Mouse (Mus musculus) lung, embryonic 16.5 days (tissue): ENCODE results near the gene Nrip1. TPM values are rescaled to one million over a fixed set of nuclear protein-coding genes. Genes with fewer than 3 reads are reported as not detected.
A peak's percentile ranks its signal among the peaks of the same experiment; 100 is the strongest.

Source experiments
- ATAC-seq: fragments of 200-750 bp; cut with Nextera tagmentation; 2 replicates; pipeline ENCODE4 v1.8.0; 2017; ENCODE audit warnings: low read depth, mild to moderate bottlenecking, moderate library complexity
- H3K27ac ChIP-seq: fragments of 300-500 bp; sonication (generic); 2 replicates; pipeline ENCODE4 v1.5.1; 2014; ENCODE audit warnings: mild to moderate bottlenecking, control low read depth, low read length
- H3K27me3 ChIP-seq: fragments of 300-500 bp; sonication (generic); 2 replicates; pipeline ENCODE4 v1.6.1; 2014; ENCODE audit warnings: low read depth, low read length, mixed read lengths; ENCODE audit not compliant: control insufficient read depth, insufficient read depth
- H3K36me3 ChIP-seq: fragments of 300-500 bp; sonication (generic); 2 replicates; pipeline ENCODE4 v1.6.1; 2014; ENCODE audit warnings: low read length; ENCODE audit not compliant: control insufficient read depth, insufficient read depth
- H3K4me1 ChIP-seq: fragments of 300-500 bp; sonication (generic); replicated peaks from 2 replicates; pipeline ENCODE4 v1.6.1; 2014; ENCODE audit warnings: low read length, mixed read lengths; ENCODE audit not compliant: control insufficient read depth, insufficient read depth
- H3K4me2 ChIP-seq: fragments of 300-500 bp; sonication (generic); 2 replicates; pipeline ENCODE4 v1.6.1; 2014; ENCODE audit warnings: low read depth, low read length, control low read depth
- H3K4me3 ChIP-seq: fragments of 300-500 bp; sonication (generic); 2 replicates; pipeline ENCODE4 v1.5.1; 2014; ENCODE audit warnings: mild to moderate bottlenecking, low read length, control low read depth
- H3K9ac ChIP-seq: fragments of 300-500 bp; sonication (generic); 2 replicates; pipeline ENCODE4 v1.6.1; 2014; ENCODE audit warnings: low read length, control low read depth
- H3K9me3 ChIP-seq: fragments of 300-500 bp; sonication (generic); 2 replicates; pipeline ENCODE4 v1.6.1; 2016; ENCODE audit warnings: low read length; ENCODE audit not compliant: control insufficient read depth
- WGBS: fragments of 180-500 bp; shearing (Covaris S2); extraction: QIAGEN DNeasy Blood & Tissue Kit; methylation state at CpG from one replicate; pipeline ENCODE4 v1.1.7; 2014; 5-methylcytosine and 5-hydroxymethylcytosine counted together
- polyA plus RNA-seq: library from polyadenylated mRNA; unstranded; fragments of >200 nt; fragmentation: Nextera tagmentation; extraction: Ambion mirVana; gene quantifications from 2 replicates; pipeline ENCODE4 v1.2.1, GENCODE M21; 2015

Nrip1 gene
- polyA plus RNA-seq, 1 experiment from 2014 or later, result 45.4 TPM

DNA sequence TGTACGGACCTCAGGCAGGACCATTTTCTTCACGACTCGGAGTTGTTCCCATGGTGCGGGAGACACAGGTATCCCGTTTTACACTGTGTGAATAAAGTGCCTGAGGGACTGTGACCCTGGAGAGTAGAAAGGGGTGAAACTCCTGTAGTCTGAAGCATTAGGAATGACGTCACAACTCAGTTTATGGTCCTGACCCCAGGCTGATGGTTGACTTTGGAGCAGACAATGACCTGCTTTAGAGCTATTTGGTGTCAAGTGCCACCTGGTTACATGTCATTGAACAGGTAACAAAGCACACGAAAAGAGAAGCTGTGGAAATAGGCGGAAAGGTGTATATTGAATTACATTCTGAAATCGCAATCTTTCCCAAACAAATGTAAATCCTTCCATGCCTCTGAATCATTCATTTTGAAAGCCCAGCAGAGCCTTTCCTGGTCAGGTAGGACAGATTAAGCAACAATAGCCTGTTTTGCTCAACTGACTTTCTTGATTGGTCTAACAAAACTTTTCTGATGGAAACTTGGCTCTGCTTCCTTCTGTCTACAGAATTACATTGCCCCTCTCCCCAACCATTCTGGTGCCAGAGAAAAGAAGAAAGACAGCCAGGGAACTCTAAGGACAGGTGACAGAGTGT, 106.9 kb downstream of the Nrip1 start:
- no peak for ATAC-seq
- 73% methylated on average over 9 of the region's 9 CpGs for WGBS
- no peaks in the 10 kb centered on the region for H3K36me3 ChIP-seq
- no peak overlapping the region for H3K4me3 ChIP-seq
- H3K9me3 ChIP-seq, result no peaks in the 10 kb centered on the region
- no peak overlapping the region for H3K4me2 ChIP-seq
- no peak overlapping the region for H3K27ac ChIP-seq
- H3K4me1 ChIP-seq, result no peaks in the 10 kb centered on the region
- no peaks in the 10 kb centered on the region for H3K27me3 ChIP-seq
- H3K9ac ChIP-seq, result no peak overlapping the region

- H3K4me3 ChIP-seq, result no peak overlapping the region
- H3K4me2 ChIP-seq, result no peak overlapping the region
- 42% methylated on average over 2 of the region's 2 CpGs for WGBS
- no peaks in the 10 kb centered on the region for H3K9me3 ChIP-seq
- H3K36me3 ChIP-seq, result no peaks in the 10 kb centered on the region
- no peak overlapping the region for H3K27ac ChIP-seq
- no peak overlapping the region for H3K9ac ChIP-seq
- peak; percentile 52 for ATAC-seq
- no peaks in the 10 kb centered on the region for H3K4me1 ChIP-seq
- no peaks in the 10 kb centered on the region for H3K27me3 ChIP-seq
These were observed 107.8 kb downstream of the Nrip1 start for GRCm38 (mm10) chr16:76265874-76266273.

DNA sequence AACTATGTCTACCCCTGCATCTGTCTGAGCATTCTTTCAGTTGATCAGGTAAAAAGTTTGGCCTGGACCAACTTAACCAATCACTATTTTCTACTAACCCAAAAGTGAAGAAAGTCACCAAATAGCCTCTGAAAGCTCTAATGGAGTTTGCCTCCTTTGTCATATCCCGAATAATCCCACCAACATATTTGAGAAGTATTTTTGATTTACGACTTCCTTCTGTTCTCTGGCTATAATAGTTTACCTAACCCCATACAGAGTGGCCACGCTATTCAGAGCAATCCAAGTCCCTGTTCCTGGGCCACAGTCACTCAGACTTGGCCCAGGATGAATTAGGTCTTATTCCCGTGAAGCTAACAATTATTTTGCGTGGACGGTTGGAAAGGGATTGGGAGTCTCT, 108.3 kb downstream of the Nrip1 start:
- WGBS, result 45% methylated on average over 6 of the region's 6 CpGs
- Histone ChIP-seq H3K4me2 (no peak overlapping the region), H3K9ac (no peak overlapping the region)

DNA sequence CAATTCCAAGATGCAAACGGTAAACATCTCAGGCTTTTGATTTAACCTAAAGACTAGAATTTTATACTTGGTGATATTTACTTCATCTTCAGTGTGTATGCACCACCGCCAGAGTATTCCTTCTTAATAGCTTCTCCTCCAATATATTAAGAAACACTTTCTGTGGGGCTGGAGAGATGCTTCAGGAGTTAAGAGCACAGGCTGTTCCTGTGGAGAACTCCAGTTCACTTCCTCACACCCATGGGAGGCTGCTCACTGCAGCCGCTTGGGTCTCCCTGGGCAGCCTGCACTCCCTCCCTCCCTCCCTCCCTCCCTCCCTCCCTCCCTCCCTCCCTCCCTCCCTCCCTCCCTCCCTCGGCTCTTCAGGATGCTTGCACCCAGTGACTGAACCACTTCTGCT, 110.2 kb downstream of the Nrip1 start:
- 65% methylated on average over 3 of the region's 4 CpGs for WGBS
- Histone ChIP-seq H3K9ac (no peak overlapping the region), H3K9me3 (no peaks in the 10 kb centered on the region), H3K4me1 (no peaks in the 10 kb centered on the region), H3K27ac (no peak overlapping the region), H3K4me3 (no peak overlapping the region), H3K4me2 (no peak overlapping the region), H3K27me3 (no peaks in the 10 kb centered on the region), H3K36me3 (no peaks in the 10 kb centered on the region)
- no peak for ATAC-seq

More for the DNA sequence above, 108.3 kb downstream of the Nrip1 start:
- no peaks in the 10 kb centered on the region for H3K27me3 ChIP-seq
- ATAC-seq, result no peak
- no peak overlapping the region for H3K27ac ChIP-seq
- no peaks in the 10 kb centered on the region for H3K9me3 ChIP-seq
- no peaks in the 10 kb centered on the region for H3K4me1 ChIP-seq
- H3K4me3 ChIP-seq, result no peak overlapping the region
- no peaks in the 10 kb centered on the region for H3K36me3 ChIP-seq

- Histone ChIP-seq H3K4me2 (no peak overlapping the region), H3K27ac (no peak overlapping the region), H3K9ac (no peak overlapping the region), H3K36me3 (no peaks in the 10 kb centered on the region), H3K4me3 (no peak overlapping the region), H3K4me1 (no peaks in the 10 kb centered on the region), H3K9me3 (no peaks in the 10 kb centered on the region), H3K27me3 (no peaks in the 10 kb centered on the region)
- ATAC-seq, result no peak
- WGBS, result 36% methylated on average over 6 of the region's 6 CpGs
These were observed 113.3 kb downstream of the Nrip1 start for GRCm38 (mm10) chr16:76260296-76260695.

DNA sequence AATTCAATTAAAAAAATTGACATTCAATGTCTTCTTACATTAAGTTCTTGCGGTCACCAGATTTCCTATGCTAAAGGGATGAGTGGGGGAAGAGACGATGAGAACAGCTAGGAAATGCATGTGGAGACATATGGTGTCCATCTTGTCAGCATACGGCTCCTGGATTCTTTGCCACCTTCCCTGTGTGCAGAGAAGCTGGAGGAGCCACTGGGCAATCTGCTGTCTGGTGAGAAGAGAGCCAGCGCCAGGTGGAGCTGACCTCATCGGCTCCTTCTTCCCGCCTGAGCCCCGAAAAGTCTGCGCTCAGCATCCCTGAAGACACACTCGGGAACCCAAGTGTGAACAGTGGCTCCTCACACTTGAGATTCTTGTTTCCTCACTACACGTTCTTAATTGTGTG, 121.8 kb downstream of the Nrip1 start:
- no peaks in the 10 kb centered on the region for H3K27me3 ChIP-seq
- no peaks in the 10 kb centered on the region for H3K9me3 ChIP-seq
- no peak for ATAC-seq
- no peak overlapping the region for H3K9ac ChIP-seq
- H3K27ac ChIP-seq, result no peak overlapping the region
- WGBS, result 81% methylated on average over 10 of the region's 10 CpGs
- no peaks in the 10 kb centered on the region for H3K36me3 ChIP-seq
- no peak overlapping the region for H3K4me2 ChIP-seq
- H3K4me1 ChIP-seq, result no peaks in the 10 kb centered on the region
- no peak overlapping the region for H3K4me3 ChIP-seq

- Histone ChIP-seq H3K4me1 (no peaks in the 10 kb centered on the region), H3K9me3 (no peaks in the 10 kb centered on the region), H3K4me3 (no peak overlapping the region), H3K36me3 (no peaks in the 10 kb centered on the region), H3K4me2 (no peak overlapping the region), H3K9ac (no peak overlapping the region), H3K27me3 (no peaks in the 10 kb centered on the region), H3K27ac (no peak overlapping the region)
- WGBS, result 67% methylated on average over 18 of the region's 18 CpGs
- no peak for ATAC-seq
These were observed 124.1 kb downstream of the Nrip1 start for GRCm38 (mm10) chr16:76249345-76250091.

- H3K36me3 ChIP-seq, result no peaks in the 10 kb centered on the region
- H3K4me1 ChIP-seq, result no peaks in the 10 kb centered on the region
- H3K27ac ChIP-seq, result no peak overlapping the region
- H3K4me3 ChIP-seq, result no peak overlapping the region
- H3K9me3 ChIP-seq, result no peaks in the 10 kb centered on the region
- no peak overlapping the region for H3K9ac ChIP-seq
- ATAC-seq, result no peak
- H3K4me2 ChIP-seq, result no peak overlapping the region
- H3K27me3 ChIP-seq, result no peaks in the 10 kb centered on the region
- WGBS, result 90% methylated on average over 2 of the region's 2 CpGs
These were observed 130.8 kb downstream of the Nrip1 start for GRCm38 (mm10) chr16:76242850-76243249.

GRCm38 (mm10) chr16:76241266-76241665, 132.4 kb downstream of the Nrip1 start:
- Histone ChIP-seq H3K4me1 (no peaks in the 10 kb centered on the region), H3K4me3 (no peak overlapping the region), H3K9me3 (no peaks in the 10 kb centered on the region), H3K4me2 (no peak overlapping the region), H3K27me3 (no peaks in the 10 kb centered on the region), H3K9ac (no peak overlapping the region), H3K36me3 (no peaks in the 10 kb centered on the region), H3K27ac (no peak overlapping the region)
- no peak for ATAC-seq
- WGBS, result 70% methylated on average over 4 of the region's 4 CpGs
